Mouse (Mus musculus) layer of hippocampus, adult 18-20 months (tissue): ENCODE results near the gene Btbd2. TPM values are rescaled to one million over a fixed set of nuclear protein-coding genes. Genes with fewer than 3 reads are reported as not detected.

Experiments used
- DNase-seq, 2 experiments: peaks; one replicate each; pipeline ENCODE4 v3.0.0; 2022; ENCODE audit warnings: low spot score in 2 of 2
- total RNA-seq, 2 experiments: library from RNA; stranded (reverse); gene quantifications; 2 replicates each; pipeline ENCODE4 v1.2.3; 2021

The Btbd2 gene
- total RNA-seq, 2 experiments from 2014 or later, result 110 to 114 TPM

DNA sequence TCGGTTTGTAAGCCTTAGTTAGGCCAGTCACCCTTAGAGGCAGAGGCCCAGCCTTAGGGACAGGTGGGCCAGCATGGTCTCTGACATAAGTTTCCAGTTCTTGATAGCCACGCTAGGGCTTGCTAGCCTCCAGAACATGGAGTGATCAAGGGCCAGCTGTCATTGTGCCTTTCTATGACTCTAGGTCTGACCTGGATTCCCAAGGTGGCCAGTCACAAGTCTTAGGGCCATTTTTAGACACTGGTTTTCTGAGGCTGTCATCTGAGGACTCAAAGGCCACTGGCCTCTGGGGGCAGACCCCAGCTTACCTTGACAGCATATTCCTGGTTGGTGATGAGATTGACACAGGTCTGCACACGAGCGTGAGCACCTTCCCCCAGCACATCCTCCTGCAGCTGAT, 14.4 kb upstream of the Btbd2 start:
- DNase-seq, result no peak

GRCm38 (mm10) chr10:80670531-80670930, 13.7 kb upstream of the Btbd2 start:
- DNase-seq, result no peak

DNA sequence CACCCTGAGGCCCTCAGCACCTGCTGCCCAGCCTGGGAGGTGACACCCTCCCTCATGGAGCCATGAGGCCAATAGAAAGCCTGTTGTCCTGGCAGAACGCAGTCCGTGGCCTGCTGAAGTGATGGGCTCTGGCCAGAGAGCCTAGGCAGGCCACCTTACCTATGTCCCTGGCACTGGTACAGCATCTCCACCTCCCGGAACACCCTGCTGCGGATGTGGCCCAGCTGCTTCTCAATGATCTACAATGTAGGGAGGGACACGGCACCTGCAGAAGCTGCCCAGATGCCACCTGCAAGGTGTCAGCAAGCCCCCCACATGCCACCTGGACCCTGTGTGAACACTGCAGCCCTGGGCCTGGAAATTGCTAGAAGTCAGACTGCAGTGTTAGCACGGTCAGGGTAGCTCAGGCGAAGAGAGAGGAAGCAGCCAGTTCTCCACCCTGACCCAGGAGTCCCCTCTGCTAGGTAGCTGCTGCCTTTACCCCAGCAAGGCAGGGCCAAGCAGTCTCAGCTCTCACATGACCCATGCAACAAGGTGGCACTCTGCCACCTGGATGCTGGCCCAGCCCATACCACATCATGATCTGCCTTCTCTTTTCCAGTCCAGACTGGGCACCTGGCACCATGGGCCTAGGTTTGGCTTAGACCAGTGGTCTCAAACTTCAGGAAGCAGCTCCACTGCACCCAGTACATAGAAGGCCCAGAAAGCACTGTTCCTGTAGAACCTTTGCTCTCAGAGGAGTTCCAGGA, 13.0 kb upstream of the Btbd2 start:
- no peak for DNase-seq

GRCm38 (mm10) chr10:80669018-80669417, 12.1 kb upstream of the Btbd2 start:
- DNase-seq, result no peak

DNA sequence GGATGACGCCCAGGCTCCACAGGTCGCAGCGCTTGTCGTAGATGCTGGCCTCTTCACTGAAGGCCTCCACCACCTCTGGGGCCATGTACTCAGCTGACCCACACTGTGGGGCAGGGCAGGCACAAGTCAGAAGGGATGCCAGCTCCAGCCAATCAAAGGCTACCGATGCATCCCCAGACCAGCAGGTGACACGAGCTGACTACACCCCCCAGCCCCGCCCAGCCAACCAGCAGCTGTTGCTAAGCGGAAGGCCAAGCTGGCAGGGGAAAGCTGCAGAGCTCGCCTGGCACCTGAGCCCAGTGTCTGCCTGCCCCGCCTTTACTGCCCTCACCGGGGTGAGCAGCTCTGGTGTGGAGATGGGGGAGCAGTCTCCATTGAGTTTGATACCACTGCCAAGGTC, 11.7 kb upstream of the Btbd2 start:
- DNase-seq, result no peak

GRCm38 (mm10) chr10:80666837-80667412, 10.1 kb upstream of the Btbd2 start:
- DNase-seq, result no peak

GRCm38 (mm10) chr10:80665981-80666733, 9.3 kb upstream of the Btbd2 start:
- DNase-seq, result no peak

DNA sequence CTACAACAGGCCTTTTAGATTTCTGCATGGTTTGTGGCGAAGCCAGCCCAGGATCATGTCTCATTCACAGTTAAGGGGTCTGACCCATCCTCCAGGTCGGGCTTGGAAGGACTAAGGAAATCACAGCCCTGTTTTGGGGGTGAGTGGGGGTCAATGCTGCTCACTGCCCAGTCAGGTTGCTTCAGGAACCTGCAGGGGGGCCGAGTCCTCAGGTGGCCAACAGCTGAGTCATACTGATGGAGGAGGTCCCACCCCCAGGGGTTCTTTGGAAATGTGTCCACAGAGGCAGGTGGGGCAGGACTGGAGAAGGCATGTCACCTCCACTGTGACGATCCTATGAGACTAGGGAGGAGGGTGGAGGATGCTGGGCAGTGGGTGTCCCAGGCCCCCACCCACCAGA, 8.6 kb upstream of the Btbd2 start:
- DNase-seq, result no peak

- DNase-seq, result no peak
Measured at GRCm38 (mm10) chr10:80665016-80665380, 8.1 kb upstream of the Btbd2 start.

DNA sequence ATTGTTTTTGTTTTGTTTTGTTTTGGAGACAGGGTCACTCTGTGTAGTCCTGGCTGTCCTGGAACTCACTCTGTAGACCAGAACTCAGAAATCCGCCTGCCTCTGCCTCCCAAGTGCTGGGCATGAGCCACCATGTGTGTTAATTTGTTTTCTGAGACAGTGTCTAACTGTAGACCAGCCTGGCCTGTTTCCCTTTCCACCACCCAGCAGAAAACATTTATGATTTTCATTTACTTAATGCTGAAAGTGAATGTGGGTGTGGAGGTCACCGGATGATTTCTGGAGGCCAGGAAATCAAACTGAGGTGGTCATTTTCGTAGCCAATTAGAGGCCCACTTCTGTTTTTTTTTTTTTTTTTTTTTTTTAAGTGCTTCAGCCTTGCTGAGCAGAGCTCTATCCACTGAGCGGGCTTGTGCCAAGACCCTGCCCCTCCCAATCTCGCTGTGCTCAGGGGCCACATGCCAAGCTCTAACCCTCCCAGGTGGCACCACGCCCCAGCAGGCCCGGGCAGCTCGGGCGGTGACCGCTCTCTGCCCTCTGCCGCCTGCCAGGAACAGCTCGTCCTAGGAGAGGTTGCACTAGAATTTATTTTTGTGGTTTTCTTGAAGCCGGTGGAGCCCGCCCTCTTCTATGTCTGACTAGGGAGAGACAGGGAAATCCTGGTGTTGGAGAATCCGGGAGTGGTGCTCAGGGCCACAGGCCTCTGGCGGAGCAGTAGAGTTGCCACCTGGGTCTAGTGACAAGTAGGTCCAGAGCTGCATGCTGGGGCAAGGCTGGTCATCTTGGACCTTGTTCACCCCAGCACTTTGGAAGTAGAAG, 7.5 kb upstream of the Btbd2 start:
- DNase-seq, result peak in 1 of 2 experiments; percentile 44

DNA sequence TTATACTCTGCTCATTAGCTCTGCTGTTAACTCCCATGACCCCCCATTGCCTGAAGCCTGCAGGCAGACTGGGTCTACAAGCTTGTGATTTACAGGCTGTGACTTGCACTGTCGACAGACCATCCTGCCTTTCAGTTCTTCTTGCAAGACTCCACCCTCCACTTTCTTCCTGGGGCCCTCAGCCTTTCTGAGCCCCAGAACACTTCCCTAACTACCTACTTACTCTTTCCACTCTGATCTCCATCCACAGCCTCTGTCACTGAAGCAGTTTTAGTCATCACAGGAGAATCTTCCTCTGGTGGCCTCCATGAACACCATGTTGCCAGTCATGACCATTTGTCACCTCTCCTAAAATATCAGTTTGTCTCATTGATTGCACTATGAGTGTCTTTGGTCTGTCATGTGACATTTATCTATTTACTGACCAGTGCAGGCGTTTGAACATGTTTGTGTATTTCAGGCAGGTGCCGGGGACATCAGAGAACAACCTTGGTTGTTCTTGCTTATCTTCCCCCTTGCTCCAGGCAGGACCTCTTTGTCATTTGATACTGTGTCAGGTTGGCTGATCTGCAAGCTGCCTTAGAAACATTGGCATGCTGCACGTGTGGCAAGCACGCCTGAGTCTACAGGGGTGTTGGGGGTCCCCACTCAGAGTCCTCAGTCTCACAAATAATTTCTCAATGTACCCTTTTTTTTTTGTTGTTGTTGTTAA, 6.8 kb upstream of the Btbd2 start:
- DNase-seq, result no peak

DNA sequence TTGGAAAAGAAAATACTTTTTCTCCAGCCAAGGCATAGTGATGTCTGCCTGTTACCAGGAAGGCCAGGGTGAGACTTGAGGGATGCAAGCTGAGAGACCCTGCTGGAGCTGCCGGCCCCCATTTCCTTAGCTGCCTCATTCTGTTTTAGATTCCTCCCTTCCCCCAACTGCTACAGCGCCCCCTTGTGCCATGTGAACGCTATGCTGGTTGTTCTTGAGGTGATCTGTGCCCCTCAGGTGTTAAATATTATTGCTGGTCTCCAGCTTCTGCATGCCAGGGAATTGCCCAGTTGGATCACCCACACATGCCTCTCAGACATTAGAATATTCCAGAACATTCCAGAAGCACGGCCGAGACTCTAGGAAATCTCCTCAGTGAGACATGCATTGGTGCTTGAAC, 4.3 kb upstream of the Btbd2 start:
- no peak for DNase-seq

- DNase-seq, result peak in 1 of 2 experiments; percentile 88
Measured at GRCm38 (mm10) chr10:80659213-80659612, 2.3 kb upstream of the Btbd2 start.

DNA sequence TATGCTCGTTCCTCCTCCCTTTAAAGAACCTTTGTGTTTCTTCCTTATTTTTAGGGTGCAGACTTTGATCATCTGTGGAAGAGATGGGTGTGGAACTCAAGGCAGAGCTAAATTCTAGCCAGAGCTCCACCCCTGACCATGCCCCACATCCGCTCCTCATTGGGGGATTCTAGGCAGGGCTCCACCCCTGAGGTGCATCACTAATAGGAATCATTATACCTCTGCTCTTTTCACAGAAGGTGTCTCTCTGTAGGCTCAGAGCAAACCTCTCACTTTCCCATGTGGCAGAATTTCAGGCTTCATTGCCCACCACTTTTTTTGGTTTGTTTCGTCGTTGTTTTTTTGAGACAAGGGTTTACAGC, 2.0 kb upstream of the Btbd2 start:
- no peak for DNase-seq

- no peak for DNase-seq
Measured at GRCm38 (mm10) chr10:80658194-80658840, 1.4 kb upstream of the Btbd2 start.

- DNase-seq, result peak; percentile 91 to 96
Measured at GRCm38 (mm10) chr10:80656130-80656862, 575 bp downstream of the Btbd2 start.

GRCm38 (mm10) chr10:80655406-80656129, 1.3 kb downstream of the Btbd2 start:
- no peak for DNase-seq

DNA sequence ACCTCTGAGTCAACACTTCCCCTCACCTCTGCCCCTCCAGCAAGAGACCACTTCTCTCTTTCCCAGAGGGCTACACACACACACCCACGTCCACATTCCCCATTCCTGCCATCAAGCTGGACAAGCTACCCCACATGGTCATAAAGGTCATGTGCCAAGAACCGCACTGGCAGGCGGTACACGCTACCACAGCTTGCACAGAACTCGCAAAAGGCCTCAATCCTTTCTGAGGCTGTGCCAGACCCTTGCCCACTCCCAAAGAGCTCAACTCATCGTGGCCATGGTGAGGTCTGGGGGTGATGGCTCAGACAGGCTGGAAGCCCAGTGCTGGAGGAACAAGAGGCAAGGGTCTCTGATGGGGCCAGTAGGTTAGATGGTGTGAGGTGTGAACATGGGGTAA, 2.0 kb downstream of the Btbd2 start:
- DNase-seq, result no peak

DNA sequence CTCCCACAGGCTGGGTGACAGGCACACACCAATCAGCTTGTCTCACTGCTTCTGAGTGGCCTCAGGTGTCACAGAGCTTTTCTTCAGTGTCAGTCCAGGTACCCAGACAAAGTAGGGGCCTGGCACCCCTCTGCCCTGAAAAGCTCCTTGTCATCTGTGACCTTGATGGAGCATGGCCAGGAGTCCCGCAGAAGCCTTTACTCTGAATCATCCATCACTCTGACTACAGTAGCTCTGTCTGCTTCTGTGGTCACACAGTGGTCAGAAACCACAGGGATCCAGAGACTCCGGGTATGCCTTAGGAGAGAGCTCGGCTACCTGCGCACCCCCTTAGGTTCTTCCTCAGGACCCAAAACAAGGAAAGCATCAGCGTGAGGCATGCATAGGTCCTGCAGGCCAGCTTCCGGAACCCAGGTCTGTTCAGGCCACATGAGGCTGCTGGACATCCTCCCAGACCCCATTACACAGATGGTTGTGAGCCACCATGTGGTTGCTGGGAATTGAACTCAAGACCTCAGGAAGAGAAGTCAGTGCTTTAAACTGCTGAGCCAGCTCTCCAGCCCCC, 3.6 kb downstream of the Btbd2 start:
- no peak for DNase-seq
